Mouse (Mus musculus) C3H10T1/2 (cell line): ENCODE data around the gene Cnrip1. TPM values are rescaled to one million over a fixed set of nuclear protein-coding genes. Genes with fewer than 3 reads are reported as not detected.

Experiments used
- polyA plus RNA-seq, 2 experiments: library from polyadenylated mRNA; unstranded; fragments of >200 nt; fragmentation: generic; extraction: Trizol; gene quantifications; one replicate each; pipeline ENCODE4 v1.2.1; 2012; ENCODE audit warnings: missing spikeins in 2 of 2

Cnrip1 gene
- polyA plus RNA-seq = 1 to 10 TPM in 1 of 2 experiments, under 1 TPM in 1; 0.27 to 4.1 TPM

GRCm38 (mm10) chr11:17051545-17052475 is at the start of gene Cnrip1, which contains the start of gene Plek:
TSS of gene Cnrip1 (plus strand) at chr11:17051586.
TSS of gene Plek (minus strand) at chr11:17052381.

Other genes starting within 250 kb of the Cnrip1 start
- under 1 TPM; 0.01 to 0.28 TPM for gene Fbxo48, start 100.2 kb upstream of the Cnrip1 start, polyA plus RNA-seq
- under 1 TPM; 0.01 to 0.07 TPM for gene Plek, start 795 bp downstream of the Cnrip1 start, polyA plus RNA-seq
- 10 to 100 TPM in 1 of 2 experiments, 1 to 10 TPM in 1; 3.7 to 26.9 TPM for gene Ppp3r1, start 107.7 kb downstream of the Cnrip1 start, polyA plus RNA-seq
- gene Wdr92, start 130.5 kb downstream of the Cnrip1 start, polyA plus RNA-seq = 10 to 100 TPM in 1 of 2 experiments, 1 to 10 TPM in 1; 2.5 to 12.9 TPM
- 1 to 10 TPM; 5.0 to 7.8 TPM for gene Pno1, start 160.0 kb downstream of the Cnrip1 start, polyA plus RNA-seq
- gene C1d, start 206.0 kb downstream of the Cnrip1 start, polyA plus RNA-seq = 10 to 100 TPM in 1 of 2 experiments, 1 to 10 TPM in 1; 1.3 to 19.1 TPM